Mouse (Mus musculus): ENCODE data around the gene Zfp993.
"Not testable (repeated sequence)": the region's sequence is repeated elsewhere in the genome, so short reads cannot be mapped to it uniquely, and the experiment has no call there.

GRCm38 (mm10) chr4:146644367-146644766, 33.6 kb downstream of the Zfp993 start:
- not testable (repeated sequence) for TF ChIP-seq CTCF, POLR2A (IDR thresholded peaks at IDR 0.05; ENCODE audit: extremely low read depth, insufficient read depth, low read length)

Measured in cortical plate, adult 2 months (tissue).